Mouse (Mus musculus) MEL (cell line): Measurements from ENCODE around the gene Senp3.

ENCODE experiments used
- ELF1 ChIP-seq: IDR thresholded peaks from 2 replicates; pipeline ENCODE4 v1.6.1; 2014; ENCODE audit warnings: low read depth, mild to moderate bottlenecking, inconsistent platforms, low read length, improper control_type of control experiment, moderate library complexity
- EP300 ChIP-seq, 2 experiments: IDR thresholded peaks; 2 replicates each; pipeline ENCODE4 v1.6.1; 2011; ENCODE audit warnings: improper control_type of control experiment in 2 of 2, low read length in 2 of 2, low read depth in 1 of 2, mild to moderate bottlenecking in 1 of 2
- GATA1 ChIP-seq: IDR thresholded peaks from 2 replicates; pipeline ENCODE4 v1.6.1; 2011; ENCODE audit warnings: low read depth, low read length, improper control_type of control experiment
- MAFK ChIP-seq: IDR thresholded peaks from 2 replicates; pipeline ENCODE4 v1.6.1; 2011; ENCODE audit warnings: low read depth, mild to moderate bottlenecking, low read length, improper control_type of control experiment, borderline replicate concordance
- POLR2A ChIP-seq, 2 experiments: IDR thresholded peaks; 2 replicates each; pipeline ENCODE4 v1.6.1; 2011 to 2012; ENCODE audit warnings: low read length in 2 of 2, mild to moderate bottlenecking in 2 of 2, control low read depth in 1 of 2, improper control_type of control experiment in 1 of 2, low read depth in 1 of 2, moderate library complexity in 1 of 2; ENCODE audit not compliant: control insufficient read depth in 1 of 2, insufficient read depth in 1 of 2, poor library complexity in 1 of 2
- POLR2AphosphoS2 ChIP-seq: IDR thresholded peaks from 2 replicates; pipeline ENCODE4 v1.6.1; 2011; ENCODE audit warnings: low read length, improper control_type of control experiment
- POLR2AphosphoS5 ChIP-seq: IDR thresholded peaks from 2 replicates; pipeline ENCODE4 v1.6.1; 2012; ENCODE audit warnings: low read depth, borderline replicate concordance, mild to moderate bottlenecking, inconsistent platforms, low read length, moderate library complexity, mixed read lengths
- RAD21 ChIP-seq: IDR thresholded peaks from 2 replicates; pipeline ENCODE4 v1.6.1; 2011; ENCODE audit warnings: mild to moderate bottlenecking, low read depth, low read length, improper control_type of control experiment
- TAL1 ChIP-seq: IDR thresholded peaks from 2 replicates; pipeline ENCODE4 v1.6.1; 2012; ENCODE audit warnings: mild to moderate bottlenecking, inconsistent platforms, low read length, moderate library complexity, mixed read lengths
- TCF12 ChIP-seq: IDR thresholded peaks from 2 replicates; pipeline ENCODE4 v1.6.1; 2014; ENCODE audit warnings: low read depth, mild to moderate bottlenecking, inconsistent platforms, low read length, improper control_type of control experiment, moderate library complexity
- ZNF384 ChIP-seq: IDR thresholded peaks from 2 replicates; pipeline ENCODE4 v1.6.1; 2012; ENCODE audit warnings: low read depth, mild to moderate bottlenecking, inconsistent platforms, low read length, improper control_type of control experiment

- TF ChIP-seq ZNF384: no peak
- TF ChIP-seq POLR2A (IDR thresholded peaks at IDR 0.05; ENCODE audit: control insufficient read depth in 1 of 2, insufficient read depth in 1 of 2, low read depth in 1 of 2, low read length in 2 of 2, poor library complexity in 1 of 2): no peak
- TF ChIP-seq RAD21: no peak
- TF ChIP-seq TAL1: no peak
- no peak for TF ChIP-seq EP300 (IDR thresholded peaks at IDR 0.05; ENCODE audit: low read depth in 1 of 2, low read length in 2 of 2)
- no peak for TF ChIP-seq TCF12
- no peak for TF ChIP-seq GATA1
- no peak for TF ChIP-seq POLR2AphosphoS2
- no peak for TF ChIP-seq POLR2AphosphoS5
- no peak for TF ChIP-seq MAFK
- TF ChIP-seq ELF1: no peak
Observed at GRCm38 (mm10) chr11:69723074-69723473, 41.2 kb upstream of the Senp3 start.
